Mouse (Mus musculus): Measurements from ENCODE around the gene Gm48551. TPM values are rescaled to one million over a fixed set of nuclear protein-coding genes. Genes with fewer than 3 reads are reported as not detected.

Gene Gm48551
- polyA plus RNA-seq, 1 experiment: 3.7 TPM

- TF ChIP-seq POLR2A (IDR thresholded peaks at IDR 0.05; ENCODE audit: borderline replicate concordance, extremely low read depth, low read depth, low read length): no peak
- TF ChIP-seq CTCF (IDR thresholded peaks at IDR 0.05; ENCODE audit: insufficient read depth, low read length): no peak
- Histone ChIP-seq H3K4me3 (replicated peaks; ENCODE audit: extremely low read depth, low read depth, low read length) (peak overlapping the region; percentile 84), H3K4me1 (ENCODE audit: control insufficient read depth, insufficient read depth, low read length) (peaks cover 28% of the 10 kb centered on the region)
- DNase-seq: peak; percentile 82
- WGBS: under 1% methylated on average over 55 of the region's 89 CpGs
Measured at GRCm38 (mm10) chr10:81430141-81430830, 46.0 kb downstream of the Gm48551 start.

- peak; percentile 71 for DNase-seq
- Histone ChIP-seq H3K4me1 (ENCODE audit: control insufficient read depth, insufficient read depth, low read length) (peaks cover 26% of the 10 kb centered on the region), H3K4me3 (replicated peaks; ENCODE audit: extremely low read depth, low read depth, low read length) (peak overlapping the region; percentile 84)
- WGBS: 2% methylated on average over 70 of the region's 70 CpGs
- TF ChIP-seq POLR2A (IDR thresholded peaks at IDR 0.05; ENCODE audit: borderline replicate concordance, extremely low read depth, low read depth, low read length): peak; percentile 54; the same call in 1 of the 2 replicates
- TF ChIP-seq CTCF (IDR thresholded peaks at IDR 0.05; ENCODE audit: insufficient read depth, low read length): no peak
Measured at GRCm38 (mm10) chr10:81430831-81431525, 46.7 kb downstream of the Gm48551 start.

GRCm38 (mm10) chr10:81431526-81432168, 47.4 kb downstream of the Gm48551 start:
- no peak for DNase-seq
- no peak for TF ChIP-seq CTCF (IDR thresholded peaks at IDR 0.05; ENCODE audit: insufficient read depth, low read length)
- no peak for TF ChIP-seq POLR2A (IDR thresholded peaks at IDR 0.05; ENCODE audit: borderline replicate concordance, extremely low read depth, low read depth, low read length)
- Histone ChIP-seq H3K4me3 (replicated peaks; ENCODE audit: extremely low read depth, low read depth, low read length) (no peak overlapping the region), H3K4me1 (ENCODE audit: control insufficient read depth, insufficient read depth, low read length) (peaks cover 26% of the 10 kb centered on the region)
- WGBS: 17% methylated on average over 15 of the region's 15 CpGs

GRCm38 (mm10) chr10:81432169-81432867, 48.1 kb downstream of the Gm48551 start:
- Histone ChIP-seq H3K4me3 (replicated peaks; ENCODE audit: extremely low read depth, low read depth, low read length) (no peak overlapping the region), H3K4me1 (ENCODE audit: control insufficient read depth, insufficient read depth, low read length) (peaks cover 26% of the 10 kb centered on the region)
- 58% methylated on average over 21 of the region's 21 CpGs for WGBS
- peak; percentile 12 for DNase-seq
- TF ChIP-seq POLR2A (IDR thresholded peaks at IDR 0.05; ENCODE audit: borderline replicate concordance, extremely low read depth, low read depth, low read length) (no peak), CTCF (IDR thresholded peaks at IDR 0.05; ENCODE audit: insufficient read depth, low read length) (0 out of 2 replicates have a peak, but pooled peaks have one; percentile 6)

GRCm38 (mm10) chr10:81432868-81433262, 48.6 kb downstream of the Gm48551 start:
- H3K4me3 ChIP-seq (replicated peaks; ENCODE audit: extremely low read depth, low read depth, low read length): peak overlapping the region; percentile 36
- TF ChIP-seq CTCF (IDR thresholded peaks at IDR 0.05; ENCODE audit: insufficient read depth, low read length): no peak
- no peak for TF ChIP-seq POLR2A (IDR thresholded peaks at IDR 0.05; ENCODE audit: borderline replicate concordance, extremely low read depth, low read depth, low read length)
- WGBS: 2% methylated on average over 17 of the region's 17 CpGs

GRCm38 (mm10) chr10:81433541-81434289, 49.4 kb downstream of the Gm48551 start:
- Histone ChIP-seq H3K4me1 (ENCODE audit: control insufficient read depth, insufficient read depth, low read length) (peaks cover 26% of the 10 kb centered on the region), H3K4me3 (replicated peaks; ENCODE audit: extremely low read depth, low read depth, low read length) (peak overlapping the region; percentile 40)
- 34% methylated on average over 26 of the region's 26 CpGs for WGBS
- TF ChIP-seq CTCF (IDR thresholded peaks at IDR 0.05; ENCODE audit: insufficient read depth, low read length) (no peak), POLR2A (IDR thresholded peaks at IDR 0.05; ENCODE audit: borderline replicate concordance, extremely low read depth, low read depth, low read length) (peak; percentile 47; the same call in 1 of the 2 replicates)
- peak; percentile 49 for DNase-seq

More at GRCm38 (mm10) chr10:81432868-81433262, 48.6 kb downstream of the Gm48551 start:
- peaks cover 26% of the 10 kb centered on the region for H3K4me1 ChIP-seq (ENCODE audit: control insufficient read depth, insufficient read depth, low read length)
- DNase-seq: peak; percentile 87

- peaks cover 26% of the 10 kb centered on the region for H3K4me1 ChIP-seq (ENCODE audit: control insufficient read depth, insufficient read depth, low read length)
- no peak overlapping the region for H3K4me3 ChIP-seq (replicated peaks; ENCODE audit: extremely low read depth, low read depth, low read length)
- 35% methylated on average over 15 of the region's 15 CpGs for WGBS
- peak; percentile 17 for DNase-seq
- TF ChIP-seq CTCF (IDR thresholded peaks at IDR 0.05; ENCODE audit: insufficient read depth, low read length): no peak
- TF ChIP-seq POLR2A (IDR thresholded peaks at IDR 0.05; ENCODE audit: borderline replicate concordance, extremely low read depth, low read depth, low read length): no peak
Measured at GRCm38 (mm10) chr10:81434361-81435263, 50.3 kb downstream of the Gm48551 start.

GRCm38 (mm10) chr10:81435436-81435835, 51.2 kb downstream of the Gm48551 start:
- no peak overlapping the region for H3K4me3 ChIP-seq (replicated peaks; ENCODE audit: extremely low read depth, low read depth, low read length)
- DNase-seq: peak; percentile 71
- no peak for TF ChIP-seq POLR2A (IDR thresholded peaks at IDR 0.05; ENCODE audit: borderline replicate concordance, extremely low read depth, low read depth, low read length)
- TF ChIP-seq CTCF (IDR thresholded peaks at IDR 0.05; ENCODE audit: insufficient read depth, low read length): no peak
- H3K4me1 ChIP-seq (ENCODE audit: control insufficient read depth, insufficient read depth, low read length): peaks cover 26% of the 10 kb centered on the region
- 19% methylated on average over 3 of the region's 3 CpGs for WGBS

Data from lung, adult 2 months (tissue).